Mouse (Mus musculus) testis, adult 2 months (tissue): ENCODE data around the gene Slc24a5.

Experiments used
- CTCF ChIP-seq: fragments of 200-500 bp; IDR thresholded peaks from 2 replicates; pipeline ENCODE4 v1.5.1; 2012; ENCODE audit warnings: low read depth, mild to moderate bottlenecking, inconsistent platforms, low read length, moderate library complexity; ENCODE audit not compliant: control insufficient read depth, insufficient read depth, insufficient replicate concordance
- POLR2A ChIP-seq: fragments of 200-500 bp; IDR thresholded peaks from 2 replicates; pipeline ENCODE4 v1.6.1; 2012; ENCODE audit warnings: low read depth, mild to moderate bottlenecking, inconsistent platforms, low read length, moderate library complexity; ENCODE audit not compliant: control insufficient read depth

DNA sequence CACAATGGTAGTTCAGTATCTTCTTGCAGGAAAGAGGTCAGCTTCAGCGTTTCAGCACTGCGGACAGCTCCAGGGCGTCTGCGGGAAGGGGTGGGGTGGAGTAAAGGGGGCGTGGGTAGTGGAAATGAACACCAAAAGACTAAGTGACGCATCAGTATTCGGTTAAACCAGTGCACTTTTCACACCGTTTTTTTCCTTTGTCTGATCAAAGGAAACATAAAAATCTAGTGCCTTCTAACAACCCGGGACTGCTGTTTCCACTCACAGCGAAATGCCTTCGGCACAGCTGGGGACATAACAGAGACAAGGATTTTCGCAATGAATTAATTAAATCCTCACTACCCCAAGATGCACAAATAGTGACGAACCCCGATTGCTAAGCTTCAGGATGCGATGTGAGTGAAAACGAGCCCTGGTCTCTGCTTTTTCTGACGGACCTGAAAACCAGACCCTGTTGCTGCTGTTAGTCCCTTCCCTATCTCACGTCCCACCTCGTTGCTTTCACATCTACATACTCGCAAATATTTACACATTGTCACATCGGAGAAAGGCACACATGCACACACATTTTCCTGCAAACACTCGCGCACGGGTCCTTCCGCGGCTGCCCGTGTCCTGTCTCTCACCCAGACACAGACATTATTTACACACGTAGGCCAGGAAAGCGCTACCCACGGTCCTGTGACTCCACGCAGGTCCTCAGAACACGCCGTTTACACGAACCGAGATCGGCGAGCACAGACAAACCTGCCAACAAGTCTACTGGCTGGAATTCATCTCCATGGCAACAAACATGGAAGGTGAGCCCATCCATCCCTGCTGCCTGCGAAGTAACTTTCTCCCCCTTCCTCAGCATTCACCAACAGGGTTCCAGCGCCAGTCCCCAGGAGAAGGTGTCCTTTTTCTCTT, 68.2 kb downstream of the Slc24a5 start, which contains the start of gene Ctxn2:
- no peak for TF ChIP-seq POLR2A
- TF ChIP-seq CTCF, result no peak
